Mouse (Mus musculus) adrenal gland, adult (tissue): ENCODE measurements at regions not wholly inside any gene's neighbourhood (a gene's known extent, or its start where the extent isn't known, plus 50 kb on each side); places are given as distances from the start of the nearest gene placed in this dataset.
A peak's percentile ranks its signal among the peaks of the same experiment; 100 is the strongest.

Experiments
- DNase-seq, 2 experiments: peaks; one replicate each; pipeline ENCODE4 v3.0.0; 2022 to 2023; ENCODE audit warnings: low spot score in 1 of 2; ENCODE audit not compliant: inconsistent age in 2 of 2

DNA sequence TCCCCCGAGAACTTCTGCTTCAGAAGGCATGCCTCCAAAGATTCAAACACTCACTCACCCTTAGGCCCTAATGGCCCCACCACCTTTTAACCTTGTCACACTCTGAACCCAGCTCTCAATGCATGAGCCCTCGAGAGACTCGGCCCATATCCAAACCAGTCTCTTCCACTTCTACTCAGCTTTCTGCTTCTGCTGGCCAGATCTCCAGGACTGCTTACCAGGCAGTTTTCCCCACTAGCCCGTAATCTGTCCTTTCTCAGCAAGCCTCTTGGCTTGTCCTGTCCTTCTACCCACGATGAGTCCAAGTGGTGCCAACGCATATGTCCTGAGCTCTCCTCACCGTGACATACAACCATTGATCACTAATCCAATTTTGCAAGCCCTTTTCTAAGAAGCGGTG is 199.6 kb downstream of the Sptssa start:
- no peak for DNase-seq

DNA sequence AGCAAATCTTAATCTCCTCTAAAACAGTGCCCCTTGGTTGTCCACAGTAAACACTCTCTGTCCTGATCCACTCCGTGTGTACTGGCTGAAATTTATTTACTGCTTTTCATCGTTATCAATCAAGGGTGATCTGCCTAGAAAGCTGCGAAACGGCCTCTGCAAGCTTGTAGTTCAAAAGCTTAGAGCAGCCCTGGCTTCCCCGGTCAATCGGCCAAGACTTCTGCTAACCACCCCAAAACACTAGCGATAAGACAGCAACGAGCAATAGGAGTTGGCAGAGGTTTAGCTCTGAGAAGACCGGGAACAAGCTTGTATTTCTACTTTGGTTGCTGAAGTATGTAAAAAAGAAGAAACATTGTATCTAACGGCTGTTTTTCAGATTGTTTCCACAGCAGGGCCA is 201.8 kb downstream of the Sptssa start:
- no peak for DNase-seq

DNA sequence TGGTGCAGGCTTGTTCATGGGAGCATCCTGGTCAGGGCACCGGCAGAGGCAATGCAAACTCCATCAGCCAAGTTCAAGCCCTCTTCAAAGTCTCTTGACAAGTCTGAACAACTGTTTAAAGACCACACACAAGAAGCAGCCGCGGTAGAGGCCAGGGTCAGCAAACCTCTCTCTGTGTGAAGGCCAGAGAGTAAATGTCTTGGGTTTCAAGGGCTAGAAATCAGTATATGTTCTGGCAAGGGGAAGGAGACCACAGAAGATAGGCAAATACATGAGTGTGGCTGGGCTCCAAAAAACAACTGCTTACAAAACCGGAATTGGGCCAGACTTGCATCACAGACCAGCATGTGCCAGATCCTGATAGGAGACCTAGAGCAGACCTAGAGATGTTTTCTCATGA is 203.0 kb downstream of the Sptssa start:
- DNase-seq = peak in 1 of 2 experiments; percentile 75

DNA sequence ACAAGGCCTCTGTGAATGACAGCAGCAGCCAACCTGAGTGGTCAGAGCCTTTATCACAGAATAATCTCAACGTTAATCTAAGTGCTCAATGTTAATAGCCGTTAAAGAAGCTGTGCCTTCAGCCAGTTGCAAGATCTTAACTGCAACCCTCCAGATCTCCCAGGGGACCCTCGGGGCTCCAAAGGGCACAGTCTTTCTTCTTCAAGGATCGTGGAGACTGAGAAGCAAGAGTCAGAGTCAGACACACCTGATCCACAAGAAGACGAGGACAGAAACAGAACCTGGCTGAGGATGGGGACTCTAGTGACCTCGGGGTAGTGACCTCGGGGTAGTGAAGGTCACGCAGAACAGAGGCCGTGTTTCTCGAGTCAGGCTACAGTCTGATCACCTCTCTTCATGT is 206.0 kb downstream of the Sptssa start:
- peak in 1 of 2 experiments; percentile 42 for DNase-seq

DNA sequence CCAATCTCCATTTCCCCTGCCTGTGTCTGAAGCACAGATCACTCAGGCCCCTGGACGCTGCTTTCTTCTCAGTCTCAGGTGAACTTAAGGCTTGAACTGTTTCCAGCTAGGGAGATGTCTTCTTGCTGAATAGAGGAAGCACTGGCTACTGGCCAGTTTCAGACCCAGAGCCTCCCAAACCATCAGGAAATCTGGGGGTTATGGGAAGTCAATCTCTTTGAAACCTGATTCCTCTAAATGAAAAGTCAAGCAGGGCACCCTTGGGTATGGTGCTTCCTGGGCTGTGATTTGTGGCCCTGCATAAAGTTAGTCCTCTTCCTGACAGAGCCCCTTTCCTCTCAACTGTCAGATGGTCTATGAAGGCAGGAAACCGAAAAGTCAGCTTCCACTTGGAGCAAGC is 208.2 kb downstream of the Sptssa start:
- peak; percentile 26 to 55 for DNase-seq

DNA sequence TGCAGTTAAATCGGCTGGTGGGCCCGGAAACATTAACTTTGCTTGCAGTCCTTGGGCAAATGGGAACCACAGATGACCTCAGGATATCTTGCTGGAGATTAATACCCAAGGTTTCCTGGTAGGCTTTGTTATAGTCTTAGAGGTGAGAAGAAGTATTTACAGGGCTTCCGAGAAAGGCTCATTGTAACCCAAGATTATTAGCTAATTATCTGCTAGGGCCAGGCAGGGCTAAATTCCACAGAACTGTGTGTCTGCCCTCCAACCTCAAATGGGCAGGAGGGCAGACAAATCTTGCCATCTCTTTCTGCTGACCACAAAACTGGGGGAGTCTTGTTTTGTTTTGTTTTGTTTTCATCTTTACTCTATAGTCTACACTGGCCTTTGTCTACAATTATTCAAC is 209.0 kb downstream of the Sptssa start:
- DNase-seq = no peak

DNA sequence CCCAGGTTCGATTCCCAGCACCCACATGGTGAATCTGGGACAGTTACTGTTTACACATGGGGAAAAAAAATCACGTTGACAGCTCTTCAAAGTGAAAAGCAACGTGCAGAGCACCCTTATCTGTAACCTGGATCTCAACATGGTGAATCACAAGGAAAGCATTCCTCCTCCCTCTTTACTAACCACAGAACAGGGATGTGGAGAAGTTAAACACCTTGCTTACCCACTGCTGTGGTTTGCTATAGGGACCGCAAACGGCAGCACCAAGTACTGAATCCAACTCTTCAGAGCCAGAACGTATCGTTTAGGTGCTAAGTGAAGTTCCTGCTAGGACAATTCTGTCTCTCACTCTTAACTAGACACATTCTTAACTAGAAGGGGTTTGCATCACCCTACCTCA is 210.0 kb downstream of the Sptssa start:
- DNase-seq = no peak

DNA sequence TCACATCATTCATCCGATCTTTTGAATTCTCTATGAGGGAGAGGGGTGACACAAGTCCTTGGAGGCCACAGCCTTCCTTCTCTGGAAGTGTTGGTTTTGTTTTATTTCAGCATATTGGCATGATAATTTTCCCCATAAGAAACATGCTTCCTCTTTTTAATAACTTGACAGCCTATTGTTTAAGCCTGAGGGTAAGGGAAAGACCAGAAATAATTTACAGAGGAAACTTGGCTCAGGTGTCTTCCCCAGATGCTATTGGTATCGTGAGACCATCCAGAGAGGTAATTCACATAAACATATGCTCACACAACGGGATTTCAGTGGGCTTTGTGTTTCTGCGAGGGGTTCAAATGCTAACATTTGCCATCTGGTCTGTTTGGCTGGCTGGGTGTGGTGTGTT is 212.0 kb downstream of the Sptssa start:
- no peak for DNase-seq

DNA sequence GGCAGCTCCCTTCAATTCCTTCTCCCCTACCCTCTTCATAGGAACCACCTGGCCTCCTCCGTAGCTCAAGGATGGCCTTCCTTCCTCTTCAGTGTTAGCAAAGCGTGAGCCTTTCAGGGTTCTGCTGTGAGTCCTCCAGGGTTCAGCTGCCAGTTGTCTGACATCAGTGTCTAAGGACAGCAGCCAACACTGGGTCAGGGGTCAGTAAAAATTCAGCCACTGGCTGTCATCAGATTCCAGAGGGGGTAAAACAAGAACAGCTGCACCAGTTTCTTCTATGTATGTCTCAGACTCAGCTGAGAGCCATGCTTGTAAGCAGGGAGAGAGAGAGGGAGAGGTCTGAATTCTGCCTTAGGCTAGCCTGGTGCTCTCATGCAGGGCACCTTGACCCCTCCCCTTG is 213.1 kb downstream of the Sptssa start:
- DNase-seq = peak; percentile 21 to 65

DNA sequence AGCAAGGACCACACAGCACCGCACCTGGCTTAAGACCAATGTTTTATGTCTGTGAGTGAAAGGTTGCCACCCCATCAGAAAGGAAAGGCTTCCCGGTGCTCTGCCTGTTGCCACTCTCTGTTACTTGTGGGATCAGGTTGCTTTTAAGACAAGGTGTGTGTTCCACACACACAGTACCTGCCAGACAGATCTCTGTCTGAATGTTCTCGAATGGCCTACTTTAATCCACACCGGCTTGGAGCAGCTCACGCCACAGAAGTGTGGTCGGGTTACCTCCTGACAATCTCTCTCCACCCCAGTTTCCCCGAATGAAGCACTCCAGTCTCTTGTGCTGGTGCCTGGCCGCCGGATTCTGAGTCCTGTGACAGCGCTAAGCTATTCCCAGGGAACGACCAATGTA is 214.0 kb downstream of the Sptssa start:
- DNase-seq = no peak

DNA sequence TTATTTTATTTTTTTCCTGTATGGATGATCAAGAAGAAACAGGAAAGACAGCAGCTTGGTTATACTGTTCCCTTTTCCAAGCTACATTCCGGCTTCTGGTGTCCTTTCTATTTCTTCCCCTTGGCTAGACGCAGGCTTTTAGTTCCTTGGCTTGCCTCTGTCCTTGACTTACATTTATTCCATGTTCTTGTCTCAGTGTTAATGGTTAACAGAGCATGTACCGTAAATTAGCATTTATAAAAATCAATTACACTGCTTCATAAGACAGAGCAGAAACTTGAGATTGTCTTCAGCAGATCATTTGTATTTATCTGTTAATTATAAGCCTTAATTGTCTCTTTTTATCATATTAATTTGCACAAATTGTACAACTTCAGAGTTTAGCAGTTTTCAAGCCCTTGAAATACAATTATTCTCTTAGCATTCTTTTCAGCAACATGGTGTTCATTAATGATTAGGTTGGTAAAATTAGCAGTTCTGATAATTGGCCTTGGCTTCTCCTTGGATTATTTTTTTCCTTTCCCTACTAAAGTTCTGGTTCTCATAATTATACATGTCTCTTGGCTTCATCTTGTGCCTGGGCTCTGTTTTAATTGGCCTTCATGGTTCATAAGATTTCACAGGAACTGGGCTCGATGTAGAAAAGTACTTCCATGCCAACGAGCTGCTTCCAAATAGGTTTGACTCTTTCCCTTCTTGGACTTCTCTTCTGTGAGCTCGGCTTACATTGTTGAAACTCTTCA is 215.4 kb downstream of the Sptssa start:
- DNase-seq = no peak

DNA sequence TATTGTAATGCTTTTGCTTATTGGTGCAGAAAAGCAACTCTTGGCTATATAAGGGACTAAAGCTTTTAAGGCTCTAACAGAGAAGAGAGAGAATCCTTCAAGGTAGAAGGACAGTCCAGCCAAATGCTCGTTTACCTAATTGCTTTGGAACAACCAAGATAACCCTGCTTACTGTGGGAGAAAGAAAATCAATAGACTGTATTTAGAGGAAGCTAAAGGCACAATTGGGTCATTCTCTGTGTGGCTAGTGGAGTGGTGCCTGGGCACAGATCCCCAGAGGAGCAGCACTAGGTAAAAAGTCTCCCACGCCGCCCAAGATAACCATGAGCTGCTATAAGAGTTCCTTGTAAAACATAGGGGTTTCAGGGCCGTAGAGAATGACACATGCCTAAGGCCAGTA is 217.6 kb downstream of the Sptssa start:
- DNase-seq = no peak

DNA sequence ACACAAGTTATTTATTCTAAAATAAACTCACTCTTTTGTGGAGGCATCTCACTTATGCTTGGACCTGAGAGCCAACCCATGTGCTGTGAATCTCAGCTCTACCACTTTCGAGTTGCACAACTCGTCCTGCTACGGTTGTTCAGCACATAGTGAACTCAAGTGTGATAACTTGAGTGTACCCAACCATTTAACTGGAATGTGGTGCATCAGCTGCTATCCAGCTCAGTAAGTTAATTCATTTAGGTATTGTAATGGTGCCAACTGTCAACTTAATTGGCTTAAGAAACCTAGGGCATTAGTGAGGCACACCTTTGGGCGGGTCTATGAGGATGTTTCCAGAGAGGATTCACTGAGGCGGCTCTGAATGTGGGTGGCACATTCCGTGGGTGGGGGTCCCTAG is 221.6 kb upstream of the Egln3 start:
- no peak for DNase-seq

DNA sequence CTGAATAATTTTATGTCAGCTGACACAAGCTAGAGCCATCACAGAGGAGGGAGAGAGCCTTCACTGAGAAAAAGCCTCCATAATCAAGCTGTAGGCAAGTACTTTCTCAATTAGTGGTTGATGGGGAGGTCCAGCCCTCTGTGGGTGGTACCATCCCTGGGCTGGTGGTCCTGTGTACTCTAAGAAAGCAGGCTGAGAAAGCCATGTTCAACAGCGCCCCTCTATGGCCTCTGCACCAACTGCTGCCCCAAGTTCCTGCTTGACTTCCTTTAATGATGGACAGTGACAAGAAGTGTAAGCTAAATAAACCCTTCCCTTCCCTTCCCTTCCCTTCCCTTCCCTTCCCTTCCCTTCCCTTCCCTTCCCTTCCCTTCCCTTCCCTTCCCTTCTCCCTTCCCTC is 211.2 kb upstream of the Egln3 start:
- no peak for DNase-seq

DNA sequence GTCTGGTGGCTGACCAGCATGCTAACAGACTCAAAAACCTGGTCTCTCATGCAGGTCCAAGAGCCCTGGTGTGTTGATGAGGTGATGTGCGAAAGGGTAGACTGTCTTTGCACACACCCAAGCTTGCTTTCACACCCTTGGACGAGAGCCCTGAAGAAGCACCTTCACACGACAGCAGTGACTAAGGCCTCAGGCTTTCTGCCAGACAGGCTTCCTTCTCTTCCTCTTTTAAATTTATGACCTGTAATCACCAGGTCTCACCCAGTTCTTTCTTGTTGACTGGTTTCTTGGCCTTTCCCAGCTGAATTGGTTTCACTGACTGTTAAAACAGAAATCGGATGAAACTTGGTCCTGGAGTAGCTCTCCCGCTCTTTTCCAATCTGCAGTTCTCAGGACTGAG is 210.5 kb upstream of the Egln3 start:
- DNase-seq = peak; percentile 23 to 74

DNA sequence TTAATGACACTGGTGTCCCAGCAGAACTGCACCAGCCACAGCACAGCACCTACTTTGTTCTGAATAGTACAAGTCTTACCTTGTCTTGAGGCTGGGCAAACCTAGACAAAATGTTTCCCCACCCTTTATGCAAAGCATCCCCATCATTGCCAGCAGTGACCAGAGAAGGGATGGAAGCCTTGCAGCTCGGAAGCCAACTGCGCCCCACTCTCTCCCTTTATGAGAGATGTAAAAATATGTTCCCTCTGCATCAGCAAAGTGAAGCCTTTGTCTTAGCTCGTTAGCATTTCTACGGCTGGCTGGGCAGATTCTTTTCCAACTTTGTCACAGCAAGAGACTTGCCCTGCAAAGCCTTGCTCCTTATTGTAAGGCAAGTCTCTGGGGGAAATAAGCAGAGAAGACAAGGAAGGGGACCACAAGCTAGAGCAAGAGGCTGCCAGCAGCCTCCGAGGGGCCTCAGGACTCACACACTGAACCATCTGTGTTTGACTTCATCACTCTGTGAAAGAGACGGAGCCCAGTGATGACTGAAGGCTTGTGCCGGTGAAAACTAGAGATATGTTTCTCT is 206.5 kb upstream of the Egln3 start:
- no peak for DNase-seq

DNA sequence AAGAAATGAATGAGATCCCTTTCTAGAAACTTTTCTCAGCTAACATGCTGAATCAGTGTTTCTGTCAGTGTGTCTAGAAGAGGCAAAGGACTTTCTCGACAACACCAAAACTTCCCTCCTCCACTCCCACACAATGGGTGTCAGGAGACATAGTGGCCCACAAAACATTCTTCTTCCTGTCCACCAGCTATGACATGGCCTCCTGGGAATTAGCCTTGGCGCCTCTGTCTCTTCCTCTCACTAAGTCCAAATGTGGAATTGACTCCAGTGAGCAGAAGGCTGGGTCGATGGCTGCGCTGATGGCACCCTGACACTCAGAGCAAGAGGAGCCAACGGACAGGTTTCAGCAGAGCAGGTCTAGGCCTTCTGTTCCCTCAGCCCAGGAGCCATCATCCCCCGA is 205.2 kb upstream of the Egln3 start:
- peak; percentile 13 to 29 for DNase-seq

DNA sequence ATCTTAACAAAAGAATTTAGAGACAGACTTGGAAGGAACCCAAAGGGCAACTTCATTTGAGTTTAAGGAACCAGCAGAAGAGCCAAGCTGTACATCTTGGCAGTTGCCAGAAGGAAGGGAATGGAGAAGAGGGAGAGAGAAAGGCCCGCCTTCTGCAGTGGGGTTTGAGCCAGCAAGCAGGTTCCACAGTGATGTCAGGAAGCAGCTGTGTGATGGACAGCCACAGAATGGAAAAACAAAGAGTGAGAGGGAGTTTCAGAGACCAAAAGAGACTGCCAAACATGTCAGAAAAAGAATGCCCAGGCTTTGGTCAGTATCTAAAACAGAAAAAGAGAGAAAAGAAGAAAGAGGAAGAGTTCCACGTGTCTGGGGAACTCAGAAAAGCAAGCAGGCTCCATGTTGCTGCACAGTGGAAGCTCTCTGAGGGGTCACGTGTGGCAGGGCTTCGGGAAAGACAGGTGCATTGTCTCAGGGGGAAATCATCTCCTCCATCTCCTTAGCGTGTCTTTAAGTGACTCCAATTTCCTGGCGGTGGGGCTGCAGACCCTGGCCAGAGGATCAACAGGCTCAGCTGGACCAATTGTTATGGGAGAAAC is 203.7 kb upstream of the Egln3 start:
- no peak for DNase-seq

DNA sequence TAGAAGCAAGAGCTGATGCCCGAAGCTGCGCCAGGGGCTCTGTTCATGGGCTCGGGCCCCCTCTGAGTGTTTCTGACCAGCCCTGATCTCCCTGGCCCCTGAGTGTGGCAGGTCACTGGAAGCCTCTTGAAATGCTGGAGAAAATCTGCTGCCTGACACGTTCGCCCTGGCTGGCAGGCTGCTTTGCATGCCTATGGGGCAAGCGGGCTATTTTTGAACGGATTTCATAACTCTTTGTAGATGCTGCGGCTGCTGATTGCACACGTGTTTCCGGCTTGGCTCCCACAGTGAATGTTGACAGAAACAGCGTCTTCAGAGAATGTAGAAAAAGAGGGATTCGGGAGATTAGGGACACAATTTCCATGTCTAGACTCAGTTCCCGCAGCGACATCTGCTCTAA is 201.4 kb upstream of the Egln3 start:
- peak; percentile 30 to 69 for DNase-seq

DNA sequence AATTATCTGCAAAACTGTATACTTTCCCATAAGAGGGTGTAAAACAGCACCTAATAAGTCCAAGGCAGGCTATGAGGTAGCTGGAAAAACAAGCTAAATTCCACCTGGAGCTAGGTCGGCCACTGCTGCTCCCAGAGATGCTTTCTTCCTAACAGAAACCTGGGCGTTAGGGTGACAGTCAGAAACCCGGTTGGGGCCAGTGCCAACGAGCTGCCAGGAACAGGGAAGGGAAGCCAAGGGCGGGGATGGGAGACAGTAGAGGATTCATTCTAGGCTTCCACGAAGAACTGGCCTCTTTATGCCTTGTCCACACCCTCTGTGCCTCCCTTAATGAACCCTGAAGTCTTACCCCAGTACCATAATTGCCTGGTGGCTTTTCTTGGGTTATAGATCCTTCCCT is 198.9 kb upstream of the Egln3 start:
- no peak for DNase-seq

DNA sequence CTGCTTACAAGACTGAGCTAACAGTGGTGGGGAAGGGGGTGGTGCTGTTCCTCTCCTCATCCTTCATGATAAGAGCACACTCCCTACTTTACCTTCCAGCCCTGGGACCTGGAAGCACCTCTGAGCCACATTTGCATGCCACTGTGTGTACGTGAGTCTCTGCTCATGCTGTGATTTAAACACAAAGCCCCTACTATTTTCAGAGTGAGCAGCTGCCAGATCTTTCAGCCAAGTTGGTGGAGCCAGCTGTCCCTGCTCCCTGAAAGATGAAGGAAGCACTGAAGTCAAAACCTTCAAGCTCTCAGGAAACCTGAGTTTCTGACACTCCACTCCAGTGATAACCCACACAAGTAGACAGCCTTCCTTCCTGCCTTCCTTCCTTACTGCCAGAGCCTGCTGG is 198.0 kb upstream of the Egln3 start:
- DNase-seq = no peak

DNA sequence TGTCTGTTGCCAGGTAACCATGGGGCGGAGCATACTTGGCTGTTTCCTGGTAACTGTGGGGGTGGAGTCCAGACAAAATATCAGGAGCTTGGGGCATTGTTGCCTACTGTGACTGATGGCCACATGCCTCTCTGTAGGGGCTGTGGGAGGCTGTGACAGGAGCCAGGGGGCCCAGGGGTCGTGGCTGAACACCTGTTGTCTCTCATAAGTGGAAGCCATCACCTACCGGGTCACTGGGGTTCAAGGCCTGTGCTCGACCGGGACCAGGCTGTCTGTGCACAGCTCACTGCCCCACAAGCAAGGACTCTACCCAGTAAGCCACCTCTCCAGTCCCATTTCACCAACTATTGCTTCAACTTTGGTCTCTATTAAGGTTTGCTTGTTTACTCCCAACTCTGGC is 196.4 kb upstream of the Egln3 start:
- DNase-seq = no peak

DNA sequence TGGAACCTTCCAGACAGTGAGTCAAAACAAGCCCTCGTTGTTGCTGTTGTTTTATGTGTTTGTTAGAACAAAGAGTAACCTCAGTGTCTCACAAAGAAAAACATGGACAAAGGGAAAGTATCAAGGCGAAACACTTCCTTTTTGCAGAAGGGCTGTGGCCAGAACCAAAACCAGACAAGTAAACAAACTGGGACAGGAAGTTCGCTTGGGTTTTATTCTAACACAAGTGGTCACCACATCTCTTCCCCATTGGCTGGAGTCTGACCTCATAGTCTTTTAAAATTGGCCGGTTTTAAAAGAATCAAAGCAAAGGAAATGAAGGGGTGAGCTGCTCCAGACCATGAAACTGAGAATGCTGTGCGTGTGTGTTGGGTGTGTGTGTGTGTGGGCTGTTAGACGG is 194.4 kb upstream of the Egln3 start:
- DNase-seq = peak in 1 of 2 experiments; percentile 36
